Mouse (Mus musculus) c-Kit-positive CD71-positive TER-119-negative erythroid progenitor cells, embryonic 14.5 days (primary cell): ENCODE data around the gene Nln.
A peak's percentile ranks its signal among the peaks of the same experiment; 100 is the strongest.

Experiments used
- DNase-seq: peaks from one replicate; pipeline ENCODE4 v3.0.0-alpha.2; 2013; ENCODE audit warnings: low read depth

Nln gene

DNA sequence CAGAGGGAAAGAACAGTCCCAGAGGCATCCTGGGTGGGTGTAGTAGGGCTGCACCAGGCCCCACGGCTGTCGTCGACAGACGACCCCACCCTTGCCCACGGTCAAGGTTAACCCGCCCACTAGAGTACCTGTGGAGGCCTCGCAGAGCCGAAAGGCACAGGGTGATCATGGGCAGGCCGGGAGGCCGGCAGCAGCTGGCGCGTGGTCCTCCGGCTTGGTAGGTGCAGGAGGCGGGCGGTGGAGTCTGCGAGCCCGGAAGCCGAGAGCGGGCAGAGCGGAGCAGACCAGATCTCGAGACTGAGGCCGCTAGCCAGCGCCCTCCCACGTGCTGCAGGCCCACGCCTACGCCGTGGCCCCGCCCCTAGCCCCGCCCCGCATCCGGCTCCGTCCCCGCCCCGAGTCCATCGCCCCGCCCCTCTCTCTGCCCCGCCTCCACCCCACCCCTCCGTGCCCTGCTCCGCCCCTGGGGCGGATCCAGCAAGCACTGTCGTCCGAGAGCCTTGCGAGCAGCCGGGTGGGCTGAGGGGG lies at the start of gene Nln, which contains the start of gene Sgtb:
TSS of gene Nln (minus strand) at position 327 of the 528 bp plus-strand sequence.
TSS of gene Sgtb (plus strand) at position 454 of the 528 bp plus-strand sequence.
- DNase-seq = peak; percentile 62

- no peak for DNase-seq
Observed at GRCm38 (mm10) chr13:104155686-104156085, 46.3 kb upstream of the Nln start.

GRCm38 (mm10) chr13:104155106-104155505 lies 45.7 kb upstream of the Nln start:
- DNase-seq = no peak

DNA sequence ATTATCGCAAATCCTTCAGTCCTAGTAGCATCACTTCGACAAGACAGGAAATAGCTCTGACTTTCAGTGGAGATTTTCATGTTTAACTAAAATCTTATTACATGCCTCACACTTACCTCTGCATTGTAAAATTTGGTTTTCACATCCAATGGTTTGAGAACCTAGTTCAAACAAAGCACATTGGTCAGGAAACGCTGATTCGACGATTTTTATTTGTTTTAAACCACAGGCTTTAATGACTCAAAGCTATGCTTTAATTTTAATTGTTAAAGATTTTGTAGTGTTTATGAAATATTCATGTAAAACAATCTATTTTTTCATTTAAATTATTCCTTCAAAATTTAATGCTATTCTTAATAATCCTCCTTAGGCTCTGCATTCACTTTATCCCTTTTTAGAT lies 44.8 kb upstream of the Nln start:
- DNase-seq = no peak

DNA sequence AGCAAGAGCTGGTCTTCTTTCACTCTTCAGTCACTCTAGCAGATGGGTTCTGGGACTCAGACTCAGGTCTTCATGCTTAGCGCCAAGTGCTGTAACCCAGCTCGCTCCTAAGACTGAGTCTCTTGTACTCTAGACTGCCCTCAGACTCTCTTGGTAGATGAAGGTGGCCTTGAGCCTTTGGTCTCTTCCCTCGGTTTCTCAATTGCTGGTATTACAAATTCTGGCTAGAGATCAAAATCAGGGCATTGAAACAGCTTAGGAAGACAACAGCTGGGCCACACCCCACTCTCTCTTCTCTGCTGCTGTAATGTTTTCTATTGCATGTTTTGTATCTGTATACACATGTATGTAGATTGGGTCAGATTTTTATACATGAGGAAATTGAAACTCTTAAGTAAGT lies 36.2 kb upstream of the Nln start:
- DNase-seq = no peak

DNA sequence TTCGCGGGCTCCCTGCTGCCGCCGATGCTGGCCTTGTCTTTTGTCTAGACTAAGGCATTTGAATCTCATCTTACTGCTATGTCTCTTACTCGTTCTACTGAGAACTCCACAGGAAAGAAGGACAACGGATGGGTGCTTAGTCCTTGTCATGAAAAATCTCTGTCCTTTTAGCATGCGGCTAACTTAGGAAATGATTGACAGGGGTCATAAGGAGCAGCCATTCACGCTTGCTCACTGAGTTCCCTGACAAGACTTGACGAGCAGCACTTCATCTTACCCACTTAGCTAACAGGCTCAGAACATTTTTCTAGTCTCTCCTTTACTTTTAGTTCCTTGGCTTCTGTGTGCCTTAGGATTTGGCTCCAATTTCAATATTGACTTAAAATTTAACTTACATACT lies 35.5 kb upstream of the Nln start:
- DNase-seq = no peak

GRCm38 (mm10) chr13:104139369-104140209 lies 30.2 kb upstream of the Nln start:
- peak; percentile 71 for DNase-seq

GRCm38 (mm10) chr13:104134510-104135085 lies 25.2 kb upstream of the Nln start:
- no peak for DNase-seq

DNA sequence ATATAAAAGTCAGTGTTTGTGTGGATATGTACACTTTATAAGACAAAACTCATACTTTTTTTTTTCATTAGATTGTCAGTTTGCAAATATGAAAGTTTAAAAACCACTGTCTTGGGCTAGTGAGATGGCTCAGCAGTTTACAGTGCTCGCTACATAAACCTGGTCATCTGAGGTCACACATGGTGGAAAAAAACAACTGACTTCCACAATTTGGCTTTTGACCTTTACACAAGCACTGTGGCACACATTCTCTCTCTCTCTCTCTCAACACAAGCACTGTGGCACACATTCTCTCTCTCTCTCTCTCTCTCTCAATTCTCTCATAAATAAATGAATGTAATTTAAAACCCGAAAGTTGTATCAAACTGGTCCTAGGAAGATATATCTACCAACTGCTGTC lies 23.1 kb upstream of the Nln start:
- DNase-seq = no peak

DNA sequence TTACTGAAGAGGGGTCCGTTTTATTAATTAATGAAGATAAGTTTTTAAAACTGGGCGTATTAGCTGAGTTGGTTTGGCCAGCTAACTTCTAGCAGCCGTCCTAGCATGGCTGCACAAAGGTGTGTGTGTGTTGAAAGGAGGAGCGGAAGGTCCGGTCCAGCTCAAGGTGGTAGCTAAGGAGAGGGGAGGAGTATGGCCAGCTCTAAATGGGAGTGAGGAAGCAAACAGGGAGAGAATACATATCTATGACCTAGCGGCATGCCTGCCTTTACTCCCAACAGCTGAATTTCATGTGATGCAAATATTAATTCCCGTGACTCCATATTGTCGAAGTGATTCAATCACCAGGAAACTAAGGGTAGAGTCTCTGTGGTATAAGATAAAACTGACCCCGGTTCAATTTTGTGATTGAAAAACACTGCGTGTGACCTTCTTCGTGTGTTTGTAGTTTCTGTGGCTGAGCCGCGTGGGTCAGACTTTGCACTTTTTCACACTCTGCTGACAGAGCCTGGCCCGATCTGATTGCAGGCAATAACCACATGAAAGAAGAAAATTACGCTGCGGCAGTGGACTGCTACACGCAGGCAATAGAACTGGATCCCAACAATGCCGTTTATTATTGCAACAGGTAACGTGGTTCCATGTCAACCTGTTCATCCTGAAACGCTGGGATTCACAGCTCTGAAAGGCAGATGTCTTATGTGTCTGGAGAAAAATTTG lies 14.4 kb upstream of the Nln start:
- no peak for DNase-seq

DNA sequence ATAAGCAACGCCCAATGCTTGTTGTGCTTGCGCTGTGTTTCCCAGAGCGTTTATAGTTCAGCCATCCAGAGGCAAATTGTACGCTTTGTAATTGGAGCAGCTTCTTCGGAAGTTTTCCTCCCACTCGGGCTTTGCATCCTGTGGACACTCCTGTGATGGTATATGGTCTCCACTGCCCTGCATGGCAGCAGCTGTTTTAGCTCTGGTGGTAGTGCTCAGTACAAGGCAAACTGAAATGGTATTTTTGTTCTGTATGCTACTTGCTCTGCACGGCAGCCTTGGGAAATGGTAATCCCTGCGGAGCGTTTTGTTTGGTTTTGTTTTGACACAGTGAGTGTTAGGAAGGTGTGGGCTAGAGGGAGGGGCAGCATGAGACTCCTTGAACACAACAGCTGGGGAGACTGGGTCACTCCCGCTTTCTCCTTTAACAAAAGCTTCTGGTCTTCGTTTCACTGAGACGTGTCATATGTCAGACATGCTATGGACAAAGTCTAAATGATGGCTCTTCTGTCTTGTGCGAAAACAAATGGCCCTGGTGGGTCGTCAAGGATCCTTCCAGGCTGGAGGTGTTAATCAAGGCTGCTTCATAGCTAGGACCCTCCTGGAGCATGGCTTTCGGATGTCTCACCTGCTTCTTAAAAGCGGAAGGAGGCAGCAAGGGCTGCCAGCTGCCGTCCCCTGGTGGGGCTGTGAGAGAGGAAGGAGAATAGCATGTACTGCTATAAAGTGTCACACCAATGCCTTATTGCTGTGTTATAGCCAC lies 12.8 kb upstream of the Nln start:
- no peak for DNase-seq

- no peak for DNase-seq
Observed at GRCm38 (mm10) chr13:104114827-104115226, 5.4 kb upstream of the Nln start.

DNA sequence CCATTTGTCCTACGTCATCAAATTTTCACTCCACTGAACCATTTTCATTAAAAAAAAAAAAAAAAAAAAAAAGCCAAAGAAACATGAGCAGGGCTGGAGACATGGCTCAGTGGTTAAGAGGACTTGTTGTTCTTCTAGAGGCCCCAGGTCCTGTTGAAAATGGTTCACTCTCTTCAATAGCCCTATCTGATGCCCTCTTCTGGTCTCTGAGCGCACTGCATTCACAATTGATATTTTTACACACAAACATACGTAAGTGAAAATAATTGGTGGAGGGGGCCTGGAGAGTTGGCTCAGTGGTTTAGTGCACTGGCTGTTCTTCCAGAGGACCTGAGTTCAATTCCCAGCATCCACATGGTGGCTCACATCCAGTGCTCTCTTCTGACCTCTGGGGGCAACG lies 4.4 kb upstream of the Nln start:
- DNase-seq = no peak

- DNase-seq = no peak
Observed at GRCm38 (mm10) chr13:104112266-104112900, 3.0 kb upstream of the Nln start.

GRCm38 (mm10) chr13:104110526-104110925 lies 1.1 kb upstream of the Nln start:
- DNase-seq = no peak

DNA sequence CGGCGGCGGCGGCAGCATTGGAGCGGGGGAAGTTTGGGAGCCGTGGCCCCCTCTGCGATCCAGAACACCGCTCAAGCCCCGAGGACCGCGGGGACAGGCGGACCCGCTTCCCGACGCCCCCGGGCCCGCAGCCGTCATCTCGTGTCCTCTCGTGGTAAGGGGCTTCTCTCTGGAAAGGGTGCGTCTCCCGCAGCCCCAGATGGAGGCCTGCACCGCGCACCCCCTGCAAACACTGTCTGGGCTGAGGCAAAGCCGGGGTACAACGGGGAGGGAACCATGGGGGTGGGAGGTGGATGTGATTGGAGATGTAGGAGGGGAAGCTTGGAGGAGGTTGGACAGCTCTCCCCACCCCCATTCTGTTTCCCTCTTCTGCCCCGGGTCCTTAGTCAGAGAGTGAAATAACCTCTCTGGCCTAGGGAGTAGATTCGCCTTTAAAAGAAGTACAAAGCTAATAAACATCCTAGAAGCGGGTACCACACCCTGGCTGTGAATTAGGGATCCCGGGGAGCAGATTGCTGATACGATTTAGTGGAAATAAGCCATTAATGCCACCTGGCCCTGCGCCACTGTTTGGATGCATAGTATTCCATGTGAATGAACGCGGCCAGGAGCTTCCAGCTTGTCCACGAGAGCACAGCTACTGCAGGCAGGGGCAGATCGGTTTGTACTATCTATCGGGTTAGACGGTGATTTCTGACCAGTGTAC lies 555 bp upstream of the Nln start:
- DNase-seq = no peak

- peak; percentile 33 for DNase-seq
Observed at GRCm38 (mm10) chr13:104108651-104109287, 645 bp downstream of the Nln start.

- no peak for DNase-seq
Observed at GRCm38 (mm10) chr13:104101606-104102235, 7.7 kb downstream of the Nln start.

GRCm38 (mm10) chr13:104100416-104100815 lies 9.0 kb downstream of the Nln start:
- no peak for DNase-seq

GRCm38 (mm10) chr13:104097190-104097589 lies 12.2 kb downstream of the Nln start:
- no peak for DNase-seq
